Mouse (Mus musculus): ENCODE results near the gene Vps52. TPM values are rescaled to one million over a fixed set of nuclear protein-coding genes. Genes with fewer than 3 reads are reported as not detected.
A peak's percentile ranks its signal among the peaks of the same experiment; 100 is the strongest.

Vps52 gene
- total and polyA plus RNA-seq, 2 experiments from 2014 or later = 46.1 to 65.8 TPM

DNA sequence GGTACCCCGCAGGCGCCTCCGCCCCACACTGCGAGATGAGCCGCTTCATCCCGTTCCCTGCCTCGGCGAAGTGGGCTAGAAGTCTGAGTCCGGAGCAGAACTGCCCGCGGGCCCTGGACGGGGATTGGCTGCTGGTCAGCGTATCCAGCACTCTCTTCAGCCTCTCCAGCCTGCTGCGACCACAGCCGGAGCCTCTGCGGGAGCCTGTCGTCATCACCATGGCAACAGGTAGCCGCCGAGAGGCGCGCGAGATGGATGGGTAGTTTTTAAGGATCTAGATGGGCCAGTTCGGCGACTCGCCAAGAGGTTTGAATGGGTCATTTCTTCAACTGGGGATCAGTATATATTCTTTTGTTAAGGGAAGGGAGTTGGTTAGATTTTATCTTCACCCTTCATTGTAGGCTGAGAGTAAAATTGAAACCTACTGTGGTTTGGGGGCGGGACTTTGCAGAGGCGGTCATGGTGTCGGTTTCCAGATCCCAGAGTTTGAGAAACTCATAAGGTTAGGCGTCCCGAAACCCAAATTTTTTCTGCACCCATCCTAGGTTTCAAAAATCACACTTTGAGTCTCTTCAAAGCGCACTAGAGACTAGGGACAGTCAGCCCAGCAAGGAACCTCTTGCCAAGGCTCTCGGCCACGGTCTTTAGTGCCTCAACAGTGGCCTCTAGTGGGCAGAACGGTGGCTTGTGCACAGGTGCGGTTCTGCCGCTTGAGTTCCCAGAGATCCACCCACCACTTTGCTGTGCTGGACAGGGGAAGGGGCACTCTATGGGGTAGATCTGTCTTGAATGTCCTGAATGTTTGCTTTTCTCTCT is 35.1 kb upstream of the Vps52 start:
- H3K4me2 ChIP-seq (ENCODE audit: low read depth, low read length, poor library complexity, severe bottlenecking) = peak overlapping the region; percentile 70
- ATAC-seq (ENCODE audit: low FRiP score) (no peak), DNase-seq (ENCODE audit: low spot score) (peak; percentile 83)
- H3K4me1 ChIP-seq (ENCODE audit: insufficient read depth, low read length) = no peaks in the 10 kb centered on the region
- H3K9ac ChIP-seq (replicated peaks; ENCODE audit: low read length, poor library complexity, severe bottlenecking) = peak overlapping the region; percentile 39
- H3K4me3 ChIP-seq (ENCODE audit: low read depth, low read length) = peak overlapping the region; percentile 38
- no peaks in the 10 kb centered on the region for H3K9me3 ChIP-seq (ENCODE audit: low read length)
- no peaks in the 10 kb centered on the region for H3K36me3 ChIP-seq (ENCODE audit: insufficient read depth, low read length)
- no peaks in the 10 kb centered on the region for H3K27me3 ChIP-seq (ENCODE audit: insufficient read depth, low read length)
- peak; percentile 83 for TF ChIP-seq CTCF (IDR thresholded peaks at IDR 0.05)
- H3K27ac ChIP-seq (ENCODE audit: low read depth, low read length) = peak overlapping the region; percentile 48; the same call in 1 of the 2 replicates
- WGBS = 3% methylated on average over 36 of the region's 36 CpGs

DNA sequence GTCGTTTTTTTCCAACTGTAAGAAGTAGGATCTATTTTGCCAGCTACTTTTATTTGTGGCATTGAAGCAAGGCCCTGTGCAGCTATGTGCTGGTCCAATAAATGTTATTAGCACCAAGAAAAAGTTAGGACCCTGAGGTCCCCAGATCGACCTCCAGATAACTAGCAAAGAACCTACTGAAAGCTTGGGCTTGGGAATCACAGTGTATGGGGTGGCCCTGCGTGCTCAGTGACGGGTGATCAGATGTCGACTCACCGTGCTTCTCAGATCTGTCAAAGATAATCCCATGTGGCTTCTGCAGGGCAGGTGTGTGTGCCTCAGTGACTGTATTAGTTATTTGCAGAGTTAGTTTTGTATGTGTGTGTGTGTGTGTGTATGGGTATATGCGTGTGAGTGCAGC is 34.3 kb upstream of the Vps52 start:
- DNase-seq (ENCODE audit: low spot score) (no peak), ATAC-seq (ENCODE audit: low FRiP score) (no peak)
- Histone ChIP-seq H3K9ac (replicated peaks; ENCODE audit: low read length, poor library complexity, severe bottlenecking) (no peak overlapping the region), H3K36me3 (ENCODE audit: insufficient read depth, low read length) (no peaks in the 10 kb centered on the region), H3K27me3 (ENCODE audit: insufficient read depth, low read length) (no peaks in the 10 kb centered on the region), H3K4me2 (ENCODE audit: low read depth, low read length, poor library complexity, severe bottlenecking) (no peak overlapping the region), H3K4me3 (ENCODE audit: low read depth, low read length) (no peak overlapping the region), H3K9me3 (ENCODE audit: low read length) (no peaks in the 10 kb centered on the region), H3K4me1 (ENCODE audit: insufficient read depth, low read length) (no peaks in the 10 kb centered on the region), H3K27ac (ENCODE audit: low read depth, low read length) (no peak overlapping the region)
- 92% methylated on average over 7 of the region's 7 CpGs for WGBS
- TF ChIP-seq CTCF (IDR thresholded peaks at IDR 0.05) = no peak

DNA sequence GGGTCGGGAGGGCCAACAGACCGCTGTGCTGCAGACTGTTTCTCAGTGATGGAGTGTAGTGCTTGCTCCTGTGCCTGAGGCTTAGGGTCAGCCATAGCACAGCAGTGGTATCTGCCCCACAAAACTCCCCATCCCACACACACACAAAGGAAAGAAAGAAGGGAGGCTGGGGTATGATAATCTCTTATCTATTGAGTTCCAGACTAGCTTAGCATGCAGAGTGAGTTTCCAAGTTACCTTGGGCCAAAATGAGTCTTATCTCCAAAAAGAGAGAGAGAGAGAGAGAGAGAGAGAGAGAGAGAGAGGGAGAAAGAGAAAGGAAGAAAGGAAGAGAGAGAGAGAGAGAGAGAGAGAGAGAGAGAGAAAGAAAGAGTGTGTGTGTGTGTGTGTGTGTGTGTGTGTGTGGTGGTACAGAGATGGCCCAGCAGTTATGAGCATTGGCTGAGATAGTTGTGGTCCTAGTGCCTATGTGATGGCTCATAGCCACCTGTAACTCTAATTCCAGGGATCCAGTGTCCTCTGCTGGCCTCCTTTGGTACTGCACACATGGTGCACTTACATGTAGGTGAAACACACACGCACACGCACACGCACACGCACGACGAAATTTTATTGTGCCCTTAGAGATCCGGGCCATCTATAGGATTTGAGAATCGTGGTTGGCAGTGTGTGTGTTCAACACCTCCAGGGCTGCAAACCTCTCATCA is 30.9 kb upstream of the Vps52 start:
- no peak overlapping the region for H3K27ac ChIP-seq (ENCODE audit: low read depth, low read length)
- no peaks in the 10 kb centered on the region for H3K36me3 ChIP-seq (ENCODE audit: insufficient read depth, low read length)
- no peak overlapping the region for H3K9ac ChIP-seq (replicated peaks; ENCODE audit: low read length, poor library complexity, severe bottlenecking)
- H3K9me3 ChIP-seq (ENCODE audit: low read length) = no peaks in the 10 kb centered on the region
- ATAC-seq (ENCODE audit: low FRiP score) (no peak), DNase-seq (ENCODE audit: low spot score) (peak; percentile 37)
- TF ChIP-seq CTCF (IDR thresholded peaks at IDR 0.05) = peak; percentile 67
- 84% methylated on average over 10 of the region's 10 CpGs for WGBS
- H3K27me3 ChIP-seq (ENCODE audit: insufficient read depth, low read length) = no peaks in the 10 kb centered on the region
- no peak overlapping the region for H3K4me2 ChIP-seq (ENCODE audit: low read depth, low read length, poor library complexity, severe bottlenecking)
- no peak overlapping the region for H3K4me3 ChIP-seq (ENCODE audit: low read depth, low read length)
- H3K4me1 ChIP-seq (ENCODE audit: insufficient read depth, low read length) = no peaks in the 10 kb centered on the region

DNA sequence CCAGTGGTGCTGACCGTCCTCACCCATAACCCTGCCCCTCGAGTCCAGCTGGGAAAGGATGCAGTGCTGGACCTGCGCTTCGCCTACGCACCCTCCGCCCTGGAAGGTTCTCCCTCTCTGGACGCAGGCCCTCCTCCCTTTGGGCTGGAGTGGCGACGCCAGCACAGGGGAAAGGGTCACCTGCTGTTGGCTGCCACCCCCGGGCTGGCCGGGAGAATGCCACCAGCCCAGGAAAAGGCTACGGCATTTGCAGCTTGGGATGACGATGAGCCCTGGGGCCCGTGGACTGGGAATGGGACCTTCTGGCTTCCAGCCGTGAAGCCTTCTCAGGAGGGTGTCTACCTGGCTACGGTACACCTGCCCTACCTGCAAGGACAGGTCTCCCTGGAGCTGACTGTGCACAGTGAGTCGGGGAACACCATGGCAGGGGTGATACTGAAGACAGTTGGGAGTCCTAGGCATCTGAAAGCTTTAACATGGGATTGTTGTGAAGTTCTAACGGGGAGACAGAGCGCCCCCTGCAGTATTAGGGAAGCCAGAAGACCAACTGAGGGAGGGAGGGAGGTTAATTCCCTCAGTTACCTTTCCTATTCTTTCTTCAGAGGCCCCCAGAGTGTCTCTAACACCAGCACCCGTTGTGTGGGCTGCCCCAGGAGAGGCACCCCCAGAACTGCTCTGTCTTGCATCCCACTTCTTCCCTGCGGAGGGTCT is 30.1 kb upstream of the Vps52 start:
- 86% methylated on average over 21 of the region's 21 CpGs for WGBS
- ATAC-seq (ENCODE audit: low FRiP score) (no peak), DNase-seq (ENCODE audit: low spot score) (no peak)
- TF ChIP-seq CTCF (IDR thresholded peaks at IDR 0.05) = peak; percentile 26; the same call in 1 of the 2 replicates
- Histone ChIP-seq H3K36me3 (ENCODE audit: insufficient read depth, low read length) (no peaks in the 10 kb centered on the region), H3K9ac (replicated peaks; ENCODE audit: low read length, poor library complexity, severe bottlenecking) (no peak overlapping the region), H3K4me3 (ENCODE audit: low read depth, low read length) (no peak overlapping the region), H3K9me3 (ENCODE audit: low read length) (no peaks in the 10 kb centered on the region), H3K27me3 (ENCODE audit: insufficient read depth, low read length) (no peaks in the 10 kb centered on the region), H3K27ac (ENCODE audit: low read depth, low read length) (no peak overlapping the region), H3K4me1 (ENCODE audit: insufficient read depth, low read length) (no peaks in the 10 kb centered on the region), H3K4me2 (ENCODE audit: low read depth, low read length, poor library complexity, severe bottlenecking) (no peak overlapping the region)

DNA sequence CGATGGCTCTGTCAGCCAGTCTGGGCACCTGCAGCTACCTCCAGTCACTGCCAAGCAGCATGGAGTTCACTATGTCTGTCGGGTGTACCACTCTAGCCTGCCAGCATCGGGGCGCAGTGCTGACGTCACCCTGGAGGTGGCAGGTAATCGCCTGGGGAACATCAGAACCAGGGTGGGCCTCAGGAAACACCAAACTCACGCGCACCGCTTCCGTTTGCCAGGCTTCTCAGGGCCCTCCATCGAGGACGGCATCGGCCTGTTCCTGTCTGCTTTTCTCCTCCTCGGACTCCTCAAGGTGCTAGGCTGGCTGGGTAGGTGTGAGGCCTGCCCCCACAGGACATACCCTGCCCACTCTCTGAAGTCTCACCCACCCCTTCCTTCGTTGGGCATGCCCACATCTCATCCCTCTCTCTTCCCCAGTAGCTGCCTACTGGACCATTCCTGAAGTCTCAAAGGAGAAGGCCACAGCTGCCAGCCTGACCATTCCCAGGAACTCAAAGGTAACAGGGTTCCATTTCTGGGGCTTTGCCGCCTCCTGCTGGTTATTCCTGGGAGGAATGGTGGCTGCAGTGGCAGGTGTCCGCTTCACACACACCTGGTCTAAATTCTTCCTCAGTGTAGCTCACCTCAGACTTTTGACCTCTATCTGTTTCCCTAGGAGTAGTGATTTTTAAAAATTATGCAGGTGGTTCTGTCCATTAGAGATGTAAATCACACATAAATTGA is 29.2 kb upstream of the Vps52 start:
- DNase-seq (ENCODE audit: low spot score) (no peak), ATAC-seq (ENCODE audit: low FRiP score) (no peak)
- no peaks in the 10 kb centered on the region for H3K27me3 ChIP-seq (ENCODE audit: insufficient read depth, low read length)
- H3K4me3 ChIP-seq (ENCODE audit: low read depth, low read length) = no peak overlapping the region
- 77% methylated on average over 17 of the region's 17 CpGs for WGBS
- H3K4me1 ChIP-seq (ENCODE audit: insufficient read depth, low read length) = 0 out of 2 replicates have a peak, but pooled peaks cover 5% of the 10 kb centered on the region
- H3K27ac ChIP-seq (ENCODE audit: low read depth, low read length) = no peak overlapping the region
- TF ChIP-seq CTCF (IDR thresholded peaks at IDR 0.05) = peak; percentile 53
- H3K4me2 ChIP-seq (ENCODE audit: low read depth, low read length, poor library complexity, severe bottlenecking) = no peak overlapping the region
- H3K9me3 ChIP-seq (ENCODE audit: low read length) = no peaks in the 10 kb centered on the region
- no peak overlapping the region for H3K9ac ChIP-seq (replicated peaks; ENCODE audit: low read length, poor library complexity, severe bottlenecking)
- H3K36me3 ChIP-seq (ENCODE audit: insufficient read depth, low read length) = no peaks in the 10 kb centered on the region
